Mouse (Mus musculus) limb, embryonic 12.5 days (tissue): Measurements from ENCODE around the gene Ulk3. TPM values are rescaled to one million over a fixed set of nuclear protein-coding genes. Genes with fewer than 3 reads are reported as not detected.

Experiments
- ATAC-seq: fragments of 200-750 bp; cut with Nextera tagmentation; 2 replicates; pipeline ENCODE4 v1.8.0; 2017; ENCODE audit warnings: low read depth, moderate TSS enrichment; ENCODE audit not compliant: insufficient number of reproducible peaks, insufficient read depth, low FRiP score, low TSS enrichment
- H3K27ac ChIP-seq: fragments of 300-500 bp; sonication (generic); 2 replicates; pipeline ENCODE4 v1.5.1; 2016; ENCODE audit warnings: mild to moderate bottlenecking, moderate library complexity
- H3K27me3 ChIP-seq: fragments of 300-500 bp; sonication (generic); 2 replicates; pipeline ENCODE4 v1.6.1; 2016; ENCODE audit warnings: mild to moderate bottlenecking, moderate library complexity
- H3K36me3 ChIP-seq: fragments of 300-500 bp; sonication (generic); 2 replicates; pipeline ENCODE4 v1.6.1; 2016; ENCODE audit warnings: mild to moderate bottlenecking, moderate library complexity
- H3K4me1 ChIP-seq: fragments of 300-500 bp; sonication (generic); replicated peaks from 2 replicates; pipeline ENCODE4 v1.6.1; 2016
- H3K4me2 ChIP-seq: fragments of 300-500 bp; sonication (generic); 2 replicates; pipeline ENCODE4 v1.6.1; 2016; ENCODE audit warnings: mild to moderate bottlenecking, moderate library complexity
- H3K4me3 ChIP-seq: fragments of 300-500 bp; sonication (generic); replicated peaks from 2 replicates; pipeline ENCODE4 v1.5.1; 2016; ENCODE audit warnings: mild to moderate bottlenecking
- H3K9ac ChIP-seq: fragments of 300-500 bp; sonication (generic); replicated peaks from 2 replicates; pipeline ENCODE4 v1.6.1; 2016; ENCODE audit warnings: mild to moderate bottlenecking, moderate library complexity
- H3K9me3 ChIP-seq: fragments of 300-500 bp; sonication (generic); 2 replicates; pipeline ENCODE4 v1.6.1; 2016; ENCODE audit warnings: mild to moderate bottlenecking, moderate library complexity
- WGBS: fragments of 180-500 bp; shearing (Covaris S2); methylation state at CpG from one replicate; pipeline ENCODE4 v1.1.7; 2016; 5-methylcytosine and 5-hydroxymethylcytosine counted together
- polyA plus RNA-seq: library from polyadenylated mRNA; unstranded; fragments of >200 nt; fragmentation: Nextera tagmentation; extraction: Ambion mirVana; gene quantifications from 2 replicates; pipeline ENCODE4 v1.2.1, GENCODE M21; 2016

Ulk3 gene
- polyA plus RNA-seq, 1 experiment from 2014 or later, result 17.5 TPM

DNA sequence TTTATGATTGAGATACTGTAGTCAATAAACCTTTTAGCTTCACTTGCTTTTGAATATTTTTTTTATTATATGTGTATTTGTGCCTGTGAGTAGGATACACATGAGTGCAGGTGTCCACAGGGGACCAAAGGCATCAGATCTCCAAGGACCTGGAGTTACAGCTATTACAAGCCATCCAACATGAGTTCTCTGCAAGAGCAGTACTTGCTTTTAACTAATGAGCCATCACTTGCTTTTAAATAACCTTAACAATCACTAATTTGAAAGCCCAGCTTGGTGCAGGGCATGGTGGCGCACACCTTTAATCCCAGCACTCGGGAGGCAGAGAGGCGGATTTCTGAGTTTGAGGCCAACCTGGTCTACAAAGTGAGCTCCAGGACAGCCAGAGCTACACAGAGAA lies 34.5 kb upstream of the Ulk3 start:
- no peak overlapping the region for H3K4me3 ChIP-seq
- H3K36me3 ChIP-seq, result peaks cover 10% of the 10 kb centered on the region
- no peak overlapping the region for H3K9ac ChIP-seq
- no peaks in the 10 kb centered on the region; the same call in 1 of the 2 replicates for H3K27me3 ChIP-seq
- H3K4me1 ChIP-seq, result peaks cover 7% of the 10 kb centered on the region
- H3K4me2 ChIP-seq, result no peak overlapping the region
- no peak for ATAC-seq
- no peaks in the 10 kb centered on the region for H3K9me3 ChIP-seq
- 34% methylated on average over 3 of the region's 3 CpGs for WGBS
- no peak overlapping the region for H3K27ac ChIP-seq

- H3K9me3 ChIP-seq, result no peaks in the 10 kb centered on the region
- peaks cover 14% of the 10 kb centered on the region for H3K4me1 ChIP-seq
- H3K4me3 ChIP-seq, result no peak overlapping the region
- H3K27me3 ChIP-seq, result no peaks in the 10 kb centered on the region; the same call in 1 of the 2 replicates
- no peaks in the 10 kb centered on the region for H3K36me3 ChIP-seq
- H3K27ac ChIP-seq, result no peak overlapping the region
- WGBS, result 86% methylated on average over 3 of the region's 3 CpGs
- ATAC-seq, result no peak
- no peak overlapping the region for H3K9ac ChIP-seq
- no peak overlapping the region for H3K4me2 ChIP-seq
Measured at GRCm38 (mm10) chr9:57557215-57557614, 32.0 kb upstream of the Ulk3 start.

GRCm38 (mm10) chr9:57558625-57559024 lies 30.6 kb upstream of the Ulk3 start:
- no peak overlapping the region for H3K4me2 ChIP-seq
- H3K27me3 ChIP-seq, result no peaks in the 10 kb centered on the region; the same call in 1 of the 2 replicates
- no peak overlapping the region for H3K27ac ChIP-seq
- no peaks in the 10 kb centered on the region for H3K9me3 ChIP-seq
- 88% methylated on average over 4 of the region's 4 CpGs for WGBS
- ATAC-seq, result no peak
- H3K9ac ChIP-seq, result no peak overlapping the region
- no peaks in the 10 kb centered on the region for H3K36me3 ChIP-seq
- H3K4me3 ChIP-seq, result no peak overlapping the region
- peaks cover 23% of the 10 kb centered on the region for H3K4me1 ChIP-seq

DNA sequence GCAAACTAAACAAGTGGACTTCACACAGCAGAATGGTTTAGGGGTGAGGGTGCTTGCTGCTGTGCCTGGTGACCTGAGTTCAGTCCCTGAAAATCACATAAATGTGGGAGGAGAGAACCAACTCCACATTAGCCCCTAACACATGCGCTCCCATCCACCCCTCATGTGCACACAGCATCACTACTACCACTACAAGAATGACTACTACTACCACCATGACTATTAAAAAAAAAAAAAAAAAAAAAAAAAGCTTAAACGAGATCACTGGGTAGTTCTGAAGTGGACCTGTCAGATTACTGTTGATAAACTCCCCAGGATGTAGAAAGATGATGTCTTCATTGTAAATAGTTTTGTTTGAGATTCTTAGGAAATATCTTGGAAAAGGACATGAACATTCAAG lies 29.7 kb upstream of the Ulk3 start:
- Histone ChIP-seq H3K27me3 (no peaks in the 10 kb centered on the region; the same call in 1 of the 2 replicates), H3K36me3 (no peaks in the 10 kb centered on the region)
- WGBS, result 71% methylated on average over 2 of the region's 2 CpGs

DNA sequence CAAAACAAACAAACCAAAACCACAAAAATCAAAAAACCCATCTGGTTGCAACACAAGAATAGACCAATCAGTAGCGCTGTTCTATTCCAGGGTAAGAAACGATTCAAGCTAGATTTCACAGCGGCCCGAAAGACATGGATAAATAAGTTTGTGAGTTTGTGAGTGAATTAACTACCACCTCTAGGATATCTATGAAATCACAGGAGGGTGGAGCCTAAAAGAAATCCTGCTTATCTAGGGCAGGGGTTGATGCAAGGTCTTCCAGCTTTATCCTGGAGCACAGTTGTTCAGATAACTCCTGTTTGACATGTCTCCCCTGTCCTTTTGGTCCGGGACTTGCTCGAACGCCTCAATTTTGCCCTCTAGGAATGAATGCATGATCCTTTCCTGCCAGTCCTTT lies 29.0 kb upstream of the Ulk3 start:
- peak overlapping the region; percentile 53; the same call in 1 of the 2 replicates for H3K27ac ChIP-seq
- peak overlapping the region; percentile 71 for H3K4me3 ChIP-seq
- no peaks in the 10 kb centered on the region; the same call in 1 of the 2 replicates for H3K27me3 ChIP-seq
- H3K9ac ChIP-seq, result peak overlapping the region; percentile 61
- no peaks in the 10 kb centered on the region for H3K9me3 ChIP-seq
- peak overlapping the region; percentile 81 for H3K4me2 ChIP-seq
- no peak for ATAC-seq
- no peaks in the 10 kb centered on the region for H3K36me3 ChIP-seq
- peaks cover 27% of the 10 kb centered on the region for H3K4me1 ChIP-seq
- 36% methylated on average over 7 of the region's 7 CpGs for WGBS

More for the DNA sequence above, 29.7 kb upstream of the Ulk3 start:
- peaks cover 23% of the 10 kb centered on the region for H3K4me1 ChIP-seq
- no peak overlapping the region for H3K9ac ChIP-seq
- H3K4me3 ChIP-seq, result no peak overlapping the region
- H3K27ac ChIP-seq, result no peak overlapping the region
- no peak overlapping the region for H3K4me2 ChIP-seq
- no peaks in the 10 kb centered on the region for H3K9me3 ChIP-seq
- no peak for ATAC-seq

GRCm38 (mm10) chr9:57560861-57561710 lies 28.2 kb upstream of the Ulk3 start, which contains the start of gene Scamp2:
Gene Scamp2, plus strand, starts transcription at chr9:57560943.
- Histone ChIP-seq H3K4me1 (peaks cover 36% of the 10 kb centered on the region), H3K9ac (peak within 1 kb of the TSS; percentile 61), H3K27me3 (no peaks in the 10 kb centered on the region; the same call in 1 of the 2 replicates), H3K4me2 (peak within 1 kb of the TSS; percentile 81), H3K9me3 (no peaks in the 10 kb centered on the region), H3K36me3 (no peaks in the 10 kb centered on the region), H3K4me3 (peak within 1 kb of the TSS; percentile 71), H3K27ac (peak within 1 kb of the TSS; percentile 53; the same call in 1 of the 2 replicates)
- ATAC-seq, result peak; percentile 99
- 1% methylated on average over 37 of the region's 37 CpGs for WGBS

- Histone ChIP-seq H3K27ac (no peak overlapping the region), H3K27me3 (no peaks in the 10 kb centered on the region; the same call in 1 of the 2 replicates), H3K4me2 (peak overlapping the region; percentile 81), H3K9me3 (no peaks in the 10 kb centered on the region), H3K9ac (no peak overlapping the region), H3K36me3 (no peaks in the 10 kb centered on the region), H3K4me3 (peak overlapping the region; percentile 71), H3K4me1 (peaks cover 42% of the 10 kb centered on the region)
- no peak for ATAC-seq
- WGBS, result 80% methylated on average over 13 of the region's 13 CpGs
Measured at GRCm38 (mm10) chr9:57561711-57562099, 27.5 kb upstream of the Ulk3 start.

GRCm38 (mm10) chr9:57562896-57563372 lies 26.3 kb upstream of the Ulk3 start:
- H3K36me3 ChIP-seq, result peaks cover 2% of the 10 kb centered on the region
- H3K4me2 ChIP-seq, result no peak overlapping the region
- 0 out of 2 replicates have a peak overlapping the region, but pooled peaks have one; percentile 34 for H3K9ac ChIP-seq
- H3K27ac ChIP-seq, result no peak overlapping the region
- H3K27me3 ChIP-seq, result no peaks in the 10 kb centered on the region; the same call in 1 of the 2 replicates
- no peak overlapping the region for H3K4me3 ChIP-seq
- no peak for ATAC-seq
- WGBS, result 68% methylated on average over 4 of the region's 4 CpGs
- H3K4me1 ChIP-seq, result peaks cover 46% of the 10 kb centered on the region
- no peaks in the 10 kb centered on the region for H3K9me3 ChIP-seq

- no peak overlapping the region for H3K4me3 ChIP-seq
- H3K9ac ChIP-seq, result no peak overlapping the region
- H3K4me2 ChIP-seq, result no peak overlapping the region
- no peaks in the 10 kb centered on the region for H3K27me3 ChIP-seq
- ATAC-seq, result no peak
- 82% methylated on average over 6 of the region's 6 CpGs for WGBS
- H3K9me3 ChIP-seq, result no peaks in the 10 kb centered on the region
- H3K27ac ChIP-seq, result no peak overlapping the region
- H3K4me1 ChIP-seq, result peaks cover 46% of the 10 kb centered on the region
- H3K36me3 ChIP-seq, result peaks cover 19% of the 10 kb centered on the region
Measured at GRCm38 (mm10) chr9:57564609-57565008, 24.6 kb upstream of the Ulk3 start.

DNA sequence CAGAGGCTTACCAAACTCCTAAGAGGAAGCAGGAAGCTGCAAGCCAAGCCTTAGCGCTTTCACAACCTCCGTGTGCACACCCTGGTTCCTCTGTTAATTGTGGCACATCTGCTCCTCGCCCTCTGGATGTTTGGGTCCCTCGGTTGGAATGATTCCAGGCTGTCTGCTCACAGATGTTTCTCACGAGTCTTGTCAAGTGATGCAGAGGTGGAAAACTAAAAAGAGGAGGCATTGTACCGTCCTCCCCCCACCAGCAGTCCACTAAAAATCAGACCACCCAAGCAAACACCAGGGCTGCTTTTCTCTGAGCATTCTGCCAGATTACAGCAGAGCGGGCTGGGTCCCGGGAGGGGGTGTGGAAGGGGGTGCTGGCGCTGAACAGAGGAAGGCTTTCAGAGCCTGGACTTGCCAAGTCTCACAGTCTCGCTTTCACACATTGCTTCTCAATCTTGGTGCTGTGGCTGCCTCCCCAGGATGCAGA lies 23.5 kb upstream of the Ulk3 start:
- WGBS, result 40% methylated on average over 10 of the region's 10 CpGs
- no peak for ATAC-seq
- Histone ChIP-seq H3K9me3 (no peaks in the 10 kb centered on the region), H3K9ac (no peak overlapping the region), H3K27ac (peak overlapping the region; percentile 87), H3K4me3 (no peak overlapping the region), H3K27me3 (no peaks in the 10 kb centered on the region), H3K4me2 (no peak overlapping the region), H3K4me1 (peaks cover 43% of the 10 kb centered on the region), H3K36me3 (peaks cover 25% of the 10 kb centered on the region)

DNA sequence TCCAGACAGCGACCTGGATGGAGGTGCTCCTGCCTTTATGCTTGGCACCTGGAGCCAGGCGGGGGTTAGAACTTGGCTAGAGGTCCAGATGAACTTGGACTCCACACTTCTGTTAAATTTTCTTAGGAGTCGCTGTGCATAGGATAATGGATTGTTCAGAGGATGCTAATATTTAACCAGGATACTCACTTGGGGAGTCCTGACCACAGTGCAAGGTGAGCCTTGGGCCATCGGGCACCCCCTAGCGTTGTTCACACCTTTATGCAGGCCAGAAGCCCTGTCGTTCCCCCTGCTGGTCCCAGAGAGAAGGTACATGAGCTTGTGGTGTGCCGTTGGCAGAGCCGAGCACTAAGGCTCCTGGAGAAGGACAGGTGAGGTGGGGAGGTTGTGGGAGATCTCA lies 22.4 kb upstream of the Ulk3 start:
- Histone ChIP-seq H3K27me3 (no peaks in the 10 kb centered on the region), H3K9ac (no peak overlapping the region), H3K4me2 (no peak overlapping the region), H3K9me3 (no peaks in the 10 kb centered on the region), H3K4me3 (no peak overlapping the region), H3K27ac (peak overlapping the region; percentile 87), H3K4me1 (peaks cover 36% of the 10 kb centered on the region), H3K36me3 (peaks cover 32% of the 10 kb centered on the region)
- 59% methylated on average over 8 of the region's 8 CpGs for WGBS
- no peak for ATAC-seq
